Mouse (Mus musculus): ENCODE data around the gene Olfr434. TPM values are rescaled to one million over a fixed set of nuclear protein-coding genes. Genes with fewer than 3 reads are reported as not detected.

Gene Olfr434
- polyA plus RNA-seq, 1 experiment from 2014 or later, result not detected

DNA sequence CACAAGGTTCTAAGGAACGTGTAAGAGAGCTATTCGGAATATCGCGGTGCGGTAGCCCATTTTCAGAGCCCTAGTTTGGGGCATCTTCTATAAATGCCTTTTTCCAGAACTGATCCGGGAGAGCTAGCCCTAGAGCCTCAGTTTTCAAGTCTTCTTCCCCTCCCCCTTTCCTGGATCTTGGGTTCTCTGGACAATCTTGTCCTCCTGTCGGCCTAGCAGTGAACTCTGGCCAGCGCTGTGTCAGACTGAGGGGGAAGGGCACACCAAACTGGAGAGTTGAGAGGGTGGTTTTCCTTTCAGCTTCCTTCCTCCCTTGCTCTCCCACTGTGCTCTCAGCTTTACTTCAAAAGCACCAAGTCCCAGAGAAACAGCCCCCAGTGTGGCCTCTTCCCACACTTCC is 53.5 kb downstream of the Olfr434 start:
- H3K9me3 ChIP-seq (replicated peaks; ENCODE audit: control insufficient read depth, low read length), result no peaks in the 10 kb centered on the region
- WGBS (ENCODE audit: insufficient replicate concordance), result under 1% methylated on average over 8 of the region's 8 CpGs
- peak overlapping the region; percentile 85 for H3K9ac ChIP-seq (ENCODE audit: low read depth, low read length)
- H3K4me2 ChIP-seq, result peak overlapping the region; percentile 94
- no peaks in the 10 kb centered on the region for H3K4me1 ChIP-seq (ENCODE audit: control insufficient read depth, insufficient read depth, low read length)
- H3K36me3 ChIP-seq (ENCODE audit: control insufficient read depth, insufficient read depth, low read length), result no peaks in the 10 kb centered on the region
- peak overlapping the region; percentile 72 for H3K27ac ChIP-seq (ENCODE audit: low read depth, low read length)
- ATAC-seq (replicated peaks; ENCODE audit: insufficient number of reproducible peaks, low FRiP score, low TSS enrichment), result peak; percentile 64; the same call in 1 of the 2 replicates
- no peaks in the 10 kb centered on the region for H3K27me3 ChIP-seq (ENCODE audit: control insufficient read depth, insufficient read depth, low read length)
- peak overlapping the region; percentile 77 for H3K4me3 ChIP-seq (ENCODE audit: low read depth, low read length)

Other genes starting within 250 kb of the Olfr434 start
- not detected in 2 replicates for gene Olfr441, start 106.7 kb upstream of the Olfr434 start, polyA plus RNA-seq (2014; fragmentation: Nextera tagmentation; extraction: Ambion mirVana)
- gene Olfr237-ps1, start 66.5 kb upstream of the Olfr434 start, polyA plus RNA-seq (2014; fragmentation: Nextera tagmentation; extraction: Ambion mirVana), result not detected in 2 replicates
- not detected in 2 replicates for gene Olfr437, start 49.7 kb upstream of the Olfr434 start, polyA plus RNA-seq (2014; fragmentation: Nextera tagmentation; extraction: Ambion mirVana)
- gene Olfr13, start 40.9 kb upstream of the Olfr434 start, polyA plus RNA-seq (2014; fragmentation: Nextera tagmentation; extraction: Ambion mirVana), result not detected in 2 replicates
- gene Olfr435, start 15.9 kb upstream of the Olfr434 start, polyA plus RNA-seq (2014; fragmentation: Nextera tagmentation; extraction: Ambion mirVana), result not detected in 2 replicates
- gene Olfr47, start 18.5 kb downstream of the Olfr434 start, polyA plus RNA-seq (2014; fragmentation: Nextera tagmentation; extraction: Ambion mirVana), result not detected in 2 replicates
- gene Arhgef5, start 52.6 kb downstream of the Olfr434 start, polyA plus RNA-seq (2014; fragmentation: Nextera tagmentation; extraction: Ambion mirVana), result 5.1 and 7.5 TPM in 2 replicates
- not detected in 2 replicates for gene Nobox, start 96.5 kb downstream of the Olfr434 start, polyA plus RNA-seq (2014; fragmentation: Nextera tagmentation; extraction: Ambion mirVana)